Mouse (Mus musculus): ENCODE measurements around the gene Fcgrt. TPM values are rescaled to one million over a fixed set of nuclear protein-coding genes. Genes with fewer than 3 reads are reported as not detected.
"Not testable (repeated sequence)": the region's sequence is repeated elsewhere in the genome, so short reads cannot be mapped to it uniquely, and the experiment has no call there.

Fcgrt gene
- polyA plus RNA-seq, 1 experiment from 2014 or later, result 42.6 TPM

GRCm38 (mm10) chr7:45129776-45130512, 26.3 kb upstream of the Fcgrt start:
- DNase-seq (ENCODE audit: low spot score), result no peak

- DNase-seq (ENCODE audit: low spot score), result no peak
Measured at GRCm38 (mm10) chr7:45129318-45129717, 25.7 kb upstream of the Fcgrt start.

- peak; percentile 100 for DNase-seq (ENCODE audit: low spot score)
Measured at GRCm38 (mm10) chr7:45128624-45129246, 25.1 kb upstream of the Fcgrt start, which contains the start of gene Rpl13a. Rpl13a (minus strand) TSS chr7:45128761.

- DNase-seq (ENCODE audit: low spot score), result no peak
Measured at GRCm38 (mm10) chr7:45127700-45128224, 24.1 kb upstream of the Fcgrt start.

GRCm38 (mm10) chr7:45126844-45127699, 23.4 kb upstream of the Fcgrt start:
- peak; percentile 50 for DNase-seq (ENCODE audit: low spot score)

- DNase-seq (ENCODE audit: low spot score), result no peak
Measured at GRCm38 (mm10) chr7:45126147-45126843, 22.6 kb upstream of the Fcgrt start.

GRCm38 (mm10) chr7:45125649-45126048, 22.0 kb upstream of the Fcgrt start:
- not testable (repeated sequence) for DNase-seq (ENCODE audit: low spot score)

GRCm38 (mm10) chr7:45125144-45125600, 21.5 kb upstream of the Fcgrt start:
- peak; percentile 45 for DNase-seq (ENCODE audit: low spot score)

- peak; percentile 100 for DNase-seq (ENCODE audit: low spot score)
Measured at GRCm38 (mm10) chr7:45124224-45125143, 20.8 kb upstream of the Fcgrt start, which contains the start of gene Rps11. Rps11 (minus strand) TSS chr7:45124439.

GRCm38 (mm10) chr7:45123186-45123570, 19.5 kb upstream of the Fcgrt start:
- DNase-seq (ENCODE audit: low spot score), result no peak

- no peak for DNase-seq (ENCODE audit: low spot score)
Measured at GRCm38 (mm10) chr7:45122561-45123185, 19.0 kb upstream of the Fcgrt start.

GRCm38 (mm10) chr7:45121966-45122365, 18.3 kb upstream of the Fcgrt start:
- no peak for DNase-seq (ENCODE audit: low spot score)

GRCm38 (mm10) chr7:45121404-45121803, 17.8 kb upstream of the Fcgrt start:
- DNase-seq (ENCODE audit: low spot score), result peak; percentile 87

GRCm38 (mm10) chr7:45119780-45120709, 16.4 kb upstream of the Fcgrt start:
- DNase-seq (ENCODE audit: low spot score), result no peak

- DNase-seq (ENCODE audit: low spot score), result no peak
Measured at GRCm38 (mm10) chr7:45118336-45118735, 14.7 kb upstream of the Fcgrt start.

- DNase-seq (ENCODE audit: low spot score), result no peak
Measured at GRCm38 (mm10) chr7:45117566-45117965, 13.9 kb upstream of the Fcgrt start.

- DNase-seq (ENCODE audit: low spot score), result no peak
Measured at GRCm38 (mm10) chr7:45113476-45113875, 9.8 kb upstream of the Fcgrt start.

GRCm38 (mm10) chr7:45112529-45112928, 8.9 kb upstream of the Fcgrt start:
- no peak for DNase-seq (ENCODE audit: low spot score)
